Mouse (Mus musculus) layer of hippocampus, adult 2 months (tissue): ENCODE results near the gene Sft2d1. TPM values are rescaled to one million over a fixed set of nuclear protein-coding genes. Genes with fewer than 3 reads are reported as not detected.
"Not testable (repeated sequence)": the region's sequence is repeated elsewhere in the genome, so short reads cannot be mapped to it uniquely, and the experiment has no call there.

ENCODE experiments used
- DNase-seq, 2 experiments: peaks; one replicate each; pipeline ENCODE4 v3.0.0; 2022; ENCODE audit warnings: low spot score in 2 of 2
- H3K27ac ChIP-seq: fragments of 200-600 bp; 2 replicates; pipeline ENCODE4 v1.8.1; 2022
- H3K4me3 ChIP-seq: fragments of 200-600 bp; 2 replicates; pipeline ENCODE4 v1.8.1; 2022; ENCODE audit warnings: mild to moderate bottlenecking
- CTCF ChIP-seq: fragments of 200-600 bp; conservative IDR thresholded peaks from 2 replicates; pipeline ENCODE4 v1.8.1; 2022; ENCODE audit warnings: antibody characterized with exemption, mild to moderate bottlenecking, moderate library complexity
- long read RNA-seq, 2 experiments: library from polyadenylated mRNA; stranded (forward); transcript quantifications; one replicate each; pipeline ENCODE4 v2.0.0; 2021; ENCODE audit warnings: borderline mapping rate in 2 of 2
- total RNA-seq, 2 experiments: library from RNA; stranded (reverse); gene quantifications; 2 replicates each; pipeline ENCODE4 v1.2.3; 2021

Gene Sft2d1
- total RNA-seq, result 10 to 100 TPM; 48.4 to 61.5 TPM
- long read RNA-seq, experiment 1, transcript Sft2d1-209 (8 exons, 1,049 nt), result major isoform, 20 of 26 reads
- long read RNA-seq, experiment 1, partial matches to known transcripts, result 1 of 26 reads
- long read RNA-seq, experiment 1, other reads (novel, unspliced or antisense), result 4 of 26 reads
- long read RNA-seq, experiment 2, transcript Sft2d1-209 (8 exons, 1,049 nt), result major isoform, 13 of 27 reads
- long read RNA-seq, experiment 2, partial matches to known transcripts, result 1 of 27 reads
- long read RNA-seq, experiment 2, other reads (novel, unspliced or antisense), result 7 of 27 reads

GRCm38 (mm10) chr17:8310838-8311614 is at the start of gene Sft2d1:
Gene Sft2d1 (plus strand): TSS chr17:8311102.
- H3K4me3 ChIP-seq, result peak within 1 kb of the TSS; percentile 80
- peak; percentile 22; the same call in 1 of the 2 replicates for TF ChIP-seq CTCF
- peak; percentile 97 to 99 for DNase-seq
- peak within 1 kb of the TSS; percentile 94 for H3K27ac ChIP-seq

- not testable (repeated sequence) for H3K4me3 ChIP-seq, H3K27ac ChIP-seq
- DNase-seq, result peak; percentile 55 to 73
- TF ChIP-seq CTCF, result peak; percentile 85
Measured at GRCm38 (mm10) chr17:8264638-8265037, 46.3 kb upstream of the Sft2d1 start.

GRCm38 (mm10) chr17:8272054-8272749 is 38.7 kb upstream of the Sft2d1 start:
- DNase-seq, result no peak
- no peak for TF ChIP-seq CTCF
- H3K27ac ChIP-seq, result no peak overlapping the region
- H3K4me3 ChIP-seq, result no peak overlapping the region

GRCm38 (mm10) chr17:8272951-8273350 is 38.0 kb upstream of the Sft2d1 start:
- Histone ChIP-seq H3K4me3 (no peak overlapping the region), H3K27ac (no peak overlapping the region)
- no peak for TF ChIP-seq CTCF
- no peak for DNase-seq

GRCm38 (mm10) chr17:8276071-8276470 is 34.8 kb upstream of the Sft2d1 start:
- no peak for DNase-seq
- H3K27ac ChIP-seq, result no peak overlapping the region
- no peak for TF ChIP-seq CTCF
- H3K4me3 ChIP-seq, result no peak overlapping the region

GRCm38 (mm10) chr17:8276680-8277079 is 34.2 kb upstream of the Sft2d1 start:
- no peak for DNase-seq
- Histone ChIP-seq H3K4me3 (no peak overlapping the region), H3K27ac (no peak overlapping the region)
- no peak for TF ChIP-seq CTCF

- Histone ChIP-seq H3K4me3 (no peak overlapping the region), H3K27ac (no peak overlapping the region)
- no peak for TF ChIP-seq CTCF
- no peak for DNase-seq
Measured at GRCm38 (mm10) chr17:8277266-8277665, 33.6 kb upstream of the Sft2d1 start.

GRCm38 (mm10) chr17:8278356-8278755 is 32.5 kb upstream of the Sft2d1 start:
- no peak for TF ChIP-seq CTCF
- no peak for DNase-seq
- H3K4me3 ChIP-seq, result no peak overlapping the region

GRCm38 (mm10) chr17:8282821-8283525 is 27.9 kb upstream of the Sft2d1 start, which contains the start of gene Mpc1:
Gene Mpc1 (plus strand): TSS chr17:8282904.
- H3K4me3 ChIP-seq, result peak within 1 kb of the TSS; percentile 94
- TF ChIP-seq CTCF, result no peak

More at GRCm38 (mm10) chr17:8278356-8278755, 32.5 kb upstream of the Sft2d1 start:
- H3K27ac ChIP-seq, result no peak overlapping the region

GRCm38 (mm10) chr17:8283526-8284253 is 27.2 kb upstream of the Sft2d1 start:
- Histone ChIP-seq H3K27ac (peak overlapping the region; percentile 100), H3K4me3 (peak overlapping the region; percentile 94)
- DNase-seq, result peak; percentile 93 to 95
- peak; percentile 69 for TF ChIP-seq CTCF

More at GRCm38 (mm10) chr17:8282821-8283525, 27.9 kb upstream of the Sft2d1 start, which contains the start of gene Mpc1:
- H3K27ac ChIP-seq, result peak within 1 kb of the TSS; percentile 100
- peak; percentile 81 to 86 for DNase-seq

GRCm38 (mm10) chr17:8284254-8284661 is 26.6 kb upstream of the Sft2d1 start:
- no peak for TF ChIP-seq CTCF
- peak; percentile 18 to 21 for DNase-seq
- peak overlapping the region; percentile 94 for H3K4me3 ChIP-seq
- H3K27ac ChIP-seq, result peak overlapping the region; percentile 100
